Mouse (Mus musculus): ENCODE measurements at regions not wholly inside any gene's neighbourhood (a gene's known extent, or its start where the extent isn't known, plus 50 kb on each side); places are given as distances from the start of the nearest gene placed in this dataset.

GRCm38 (mm10) chr12:90946528-90946918 is 208.3 kb upstream of the Dio2 start:
- Histone ChIP-seq H3K27ac (no peak overlapping the region), H3K27me3 (no peaks in the 10 kb centered on the region), H3K4me1 (replicated peaks) (no peaks in the 10 kb centered on the region), H3K4me2 (no peak overlapping the region), H3K36me3 (no peaks in the 10 kb centered on the region), H3K9ac (no peak overlapping the region), H3K4me3 (no peak overlapping the region), H3K9me3 (no peaks in the 10 kb centered on the region)
- 89% methylated on average over 4 of the region's 4 CpGs for WGBS
- no peak for ATAC-seq (ENCODE audit: low FRiP score)

GRCm38 (mm10) chr12:90945743-90946527 is 207.7 kb upstream of the Dio2 start:
- Histone ChIP-seq H3K4me1 (replicated peaks) (no peaks in the 10 kb centered on the region), H3K9ac (no peak overlapping the region), H3K4me3 (no peak overlapping the region), H3K27me3 (no peaks in the 10 kb centered on the region), H3K4me2 (no peak overlapping the region), H3K36me3 (no peaks in the 10 kb centered on the region), H3K9me3 (no peaks in the 10 kb centered on the region), H3K27ac (no peak overlapping the region)
- WGBS, result 78% methylated on average over 6 of the region's 6 CpGs
- ATAC-seq (ENCODE audit: low FRiP score), result no peak

- no peak for ATAC-seq (ENCODE audit: low FRiP score)
Measured at GRCm38 (mm10) chr12:90932684-90933083, 194.4 kb upstream of the Dio2 start.

GRCm38 (mm10) chr12:90932201-90932600 is 194.0 kb upstream of the Dio2 start:
- H3K4me2 ChIP-seq, result no peak overlapping the region
- H3K27me3 ChIP-seq, result no peaks in the 10 kb centered on the region
- 91% methylated on average over 5 of the region's 5 CpGs for WGBS

More at GRCm38 (mm10) chr12:90932684-90933083, 194.4 kb upstream of the Dio2 start:
- Histone ChIP-seq H3K9ac (no peak overlapping the region), H3K4me3 (no peak overlapping the region), H3K9me3 (no peaks in the 10 kb centered on the region), H3K36me3 (no peaks in the 10 kb centered on the region), H3K4me2 (no peak overlapping the region), H3K4me1 (replicated peaks) (no peaks in the 10 kb centered on the region), H3K27ac (no peak overlapping the region), H3K27me3 (no peaks in the 10 kb centered on the region)
- WGBS, result 86% methylated on average over 8 of the region's 8 CpGs

GRCm38 (mm10) chr12:90930091-90930715 is 192.0 kb upstream of the Dio2 start:
- no peaks in the 10 kb centered on the region for H3K27me3 ChIP-seq
- no peaks in the 10 kb centered on the region for H3K36me3 ChIP-seq
- no peak overlapping the region for H3K4me3 ChIP-seq
- H3K9me3 ChIP-seq, result no peaks in the 10 kb centered on the region
- no peaks in the 10 kb centered on the region for H3K4me1 ChIP-seq (replicated peaks)
- no peak for ATAC-seq (ENCODE audit: low FRiP score)
- no peak overlapping the region for H3K27ac ChIP-seq
- H3K4me2 ChIP-seq, result no peak overlapping the region
- WGBS, result 75% methylated on average over 6 of the region's 6 CpGs
- H3K9ac ChIP-seq, result no peak overlapping the region

More at GRCm38 (mm10) chr12:90932201-90932600, 194.0 kb upstream of the Dio2 start:
- Histone ChIP-seq H3K4me1 (replicated peaks) (no peaks in the 10 kb centered on the region), H3K9me3 (no peaks in the 10 kb centered on the region), H3K36me3 (no peaks in the 10 kb centered on the region), H3K4me3 (no peak overlapping the region), H3K9ac (no peak overlapping the region), H3K27ac (no peak overlapping the region)
- ATAC-seq (ENCODE audit: low FRiP score), result no peak

- Histone ChIP-seq H3K9ac (no peak overlapping the region), H3K4me2 (no peak overlapping the region), H3K4me1 (replicated peaks) (no peaks in the 10 kb centered on the region), H3K27me3 (no peaks in the 10 kb centered on the region), H3K4me3 (no peak overlapping the region), H3K27ac (no peak overlapping the region), H3K9me3 (no peaks in the 10 kb centered on the region), H3K36me3 (no peaks in the 10 kb centered on the region)
- no peak for ATAC-seq (ENCODE audit: low FRiP score)
- WGBS, result 82% methylated on average over 2 of the region's 2 CpGs
Measured at GRCm38 (mm10) chr12:90923603-90924002, 185.4 kb upstream of the Dio2 start.

- no peak overlapping the region for H3K9ac ChIP-seq
- H3K4me2 ChIP-seq, result no peak overlapping the region
- no peaks in the 10 kb centered on the region for H3K4me1 ChIP-seq (replicated peaks)
- H3K27me3 ChIP-seq, result no peaks in the 10 kb centered on the region
- no peak overlapping the region for H3K27ac ChIP-seq
- no peaks in the 10 kb centered on the region for H3K9me3 ChIP-seq
- 84% methylated on average over 3 of the region's 3 CpGs for WGBS
- no peak for ATAC-seq (ENCODE audit: low FRiP score)
- H3K36me3 ChIP-seq, result no peaks in the 10 kb centered on the region
- H3K4me3 ChIP-seq, result no peak overlapping the region
Measured at GRCm38 (mm10) chr12:90923148-90923547, 184.9 kb upstream of the Dio2 start.

- H3K4me3 ChIP-seq, result no peak overlapping the region
- WGBS, result 89% methylated on average over 4 of the region's 4 CpGs
- no peak overlapping the region for H3K4me2 ChIP-seq
- H3K9ac ChIP-seq, result no peak overlapping the region
- H3K9me3 ChIP-seq, result no peaks in the 10 kb centered on the region
- H3K27me3 ChIP-seq, result no peaks in the 10 kb centered on the region
- H3K4me1 ChIP-seq (replicated peaks), result 0 out of 2 replicates have a peak, but pooled peaks cover 4% of the 10 kb centered on the region
- H3K27ac ChIP-seq, result no peak overlapping the region
- H3K36me3 ChIP-seq, result no peaks in the 10 kb centered on the region
- no peak for ATAC-seq (ENCODE audit: low FRiP score)
Measured at GRCm38 (mm10) chr12:90921227-90921626, 183.0 kb upstream of the Dio2 start.

- Histone ChIP-seq H3K9ac (no peak overlapping the region), H3K36me3 (no peaks in the 10 kb centered on the region), H3K27me3 (no peaks in the 10 kb centered on the region), H3K4me2 (no peak overlapping the region), H3K4me3 (no peak overlapping the region), H3K27ac (no peak overlapping the region), H3K4me1 (replicated peaks) (peaks cover 8% of the 10 kb centered on the region; the same call in 1 of the 2 replicates), H3K9me3 (no peaks in the 10 kb centered on the region)
- peak; percentile 90 for ATAC-seq (ENCODE audit: low FRiP score)
- WGBS, result 58% methylated on average over 11 of the region's 11 CpGs
Measured at GRCm38 (mm10) chr12:90915929-90916713, 177.9 kb upstream of the Dio2 start.

GRCm38 (mm10) chr12:90903991-90904390 is 165.8 kb upstream of the Dio2 start:
- Histone ChIP-seq H3K27ac (no peak overlapping the region), H3K36me3 (no peaks in the 10 kb centered on the region), H3K4me2 (no peak overlapping the region), H3K27me3 (no peaks in the 10 kb centered on the region), H3K4me1 (replicated peaks) (no peaks in the 10 kb centered on the region), H3K4me3 (no peak overlapping the region), H3K9ac (no peak overlapping the region), H3K9me3 (no peaks in the 10 kb centered on the region)
- 79% methylated on average over 6 of the region's 6 CpGs for WGBS
- ATAC-seq (ENCODE audit: low FRiP score), result no peak

- 91% methylated on average over 9 of the region's 9 CpGs for WGBS
- no peak overlapping the region for H3K4me3 ChIP-seq
Measured at GRCm38 (mm10) chr12:90893655-90894370, 155.6 kb upstream of the Dio2 start.

More at GRCm38 (mm10) chr12:90893655-90894370, 155.6 kb upstream of the Dio2 start:
- no peaks in the 10 kb centered on the region for H3K9me3 ChIP-seq
- no peak overlapping the region for H3K27ac ChIP-seq
- no peaks in the 10 kb centered on the region for H3K4me1 ChIP-seq (replicated peaks)
- no peak for ATAC-seq (ENCODE audit: low FRiP score)
- no peaks in the 10 kb centered on the region for H3K27me3 ChIP-seq
- H3K36me3 ChIP-seq, result no peaks in the 10 kb centered on the region
- no peak overlapping the region for H3K9ac ChIP-seq
- H3K4me2 ChIP-seq, result no peak overlapping the region
